Mouse (Mus musculus): ENCODE data around the gene Apaf1. TPM values are rescaled to one million over a fixed set of nuclear protein-coding genes. Genes with fewer than 3 reads are reported as not detected.

The Apaf1 gene
- total and polyA plus RNA-seq, 3 experiments = 16.0 to 27.3 (median 22.1) TPM

GRCm38 (mm10) chr10:91001421-91001820, 81.1 kb downstream of the Apaf1 start:
- Histone ChIP-seq H3K4me1 (ENCODE audit: control insufficient read depth in 1 of 2, insufficient read depth in 2 of 2) (peaks cover 0 to 9% of the 10 kb centered on the region in 2 experiments; a peak in 2 of 4 replicates), H3K36me3 (replicated peaks in 1 of 2; ENCODE audit: control insufficient read depth in 1 of 2, insufficient read depth in 1 of 2, low read length in 1 of 2) (peaks cover 33 to 59% of the 10 kb centered on the region in 2 experiments), H3K79me2 (replicated peaks; ENCODE audit: control insufficient read depth, extremely low read depth, insufficient read depth, poor library complexity, severe bottlenecking) (no peaks in the 10 kb centered on the region), H3K4me2 (ENCODE audit: insufficient read depth, low read depth, poor library complexity, severe bottlenecking) (no peak overlapping the region), H3K9me3 (replicated peaks; ENCODE audit: low read length) (no peaks in the 10 kb centered on the region), H3K27ac (ENCODE audit: insufficient read depth, low read depth) (no peak overlapping the region), H3K9ac (ENCODE audit: insufficient read depth, low read depth) (no peak overlapping the region), H3K4me3 (replicated peaks in 1 of 3; ENCODE audit: low read depth in 2 of 3, low read length in 2 of 3, poor library complexity in 1 of 3) (no peak overlapping the region), H3K27me3 (replicated peaks) (no peaks in the 10 kb centered on the region)
- dilution Hi-C loops (cut with MboI; ENCODE audit: extremely low pct_ligation_motif_present, extremely low pct_unique_long_range_greater_than_20kb, low sequenced_read_pairs) (no loop called here), in situ Hi-C loops (cut with MboI; ENCODE audit: low pct_ligation_motif_present, low pct_unique_long_range_greater_than_20kb, low sequenced_read_pairs) (no loop called here)
- TF ChIP-seq EP300 (IDR thresholded peaks at IDR 0.05; ENCODE audit: low read length) (no peak), CTCF (conservative IDR thresholded peaks at IDR 0.05 in 1 of 2, IDR thresholded peaks at IDR 0.05 in 1 of 2; ENCODE audit: low read depth in 2 of 2, low read length in 2 of 2) (no peak), MXI1 (IDR thresholded peaks at IDR 0.05; ENCODE audit: low read depth, low read length) (no peak), NELFE (IDR thresholded peaks at IDR 0.05; ENCODE audit: low read depth, low read length) (no peak), GABPA (IDR thresholded peaks at IDR 0.05; ENCODE audit: insufficient replicate concordance, low read depth, low read length) (no peak), CHD2 (IDR thresholded peaks at IDR 0.05; ENCODE audit: low read length) (no peak), KAT2A (IDR thresholded peaks at IDR 0.05; ENCODE audit: insufficient replicate concordance, low read length) (no peak), BHLHE40 (IDR thresholded peaks at IDR 0.05; ENCODE audit: low read depth, low read length) (no peak), ZC3H11A (IDR thresholded peaks at IDR 0.05; ENCODE audit: low read depth, low read length) (no peak), RCOR1 (conservative IDR thresholded peaks at IDR 0.05; ENCODE audit: low read depth, low read length) (no peak), ELF1 (IDR thresholded peaks at IDR 0.05; ENCODE audit: low read depth, low read length) (no peak), E2F4 (IDR thresholded peaks at IDR 0.05; ENCODE audit: insufficient replicate concordance, low read depth, low read length) (no peak), USF1 (IDR thresholded peaks at IDR 0.05; ENCODE audit: low read depth, low read length) (no peak), ZMIZ1 (IDR thresholded peaks at IDR 0.05; ENCODE audit: low read depth, low read length) (no peak), NRF1 (IDR thresholded peaks at IDR 0.05; ENCODE audit: low read depth, low read length) (no peak), USF2 (conservative IDR thresholded peaks at IDR 0.05; ENCODE audit: low read depth, low read length) (no peak), ZNF384 (IDR thresholded peaks at IDR 0.05; ENCODE audit: low read depth, low read length) (no peak)
- no peak for DNase-seq (ENCODE audit: extremely low read depth)

GRCm38 (mm10) chr10:90999899-91000298, 82.7 kb downstream of the Apaf1 start:
- H3K27ac ChIP-seq (ENCODE audit: insufficient read depth, low read depth) = no peak overlapping the region
- TF ChIP-seq CTCF (conservative IDR thresholded peaks at IDR 0.05 in 1 of 2, IDR thresholded peaks at IDR 0.05 in 1 of 2; ENCODE audit: low read depth in 2 of 2, low read length in 2 of 2) (no peak), MAZ (IDR thresholded peaks at IDR 0.05; ENCODE audit: low read depth, low read length) (no peak), E2F4 (IDR thresholded peaks at IDR 0.05; ENCODE audit: insufficient replicate concordance, low read depth, low read length) (no peak), BHLHE40 (IDR thresholded peaks at IDR 0.05; ENCODE audit: low read depth, low read length) (no peak), ETS1 (conservative IDR thresholded peaks at IDR 0.05; ENCODE audit: low read depth, low read length) (no peak)
- peaks cover 36 to 66% of the 10 kb centered on the region in 2 experiments for H3K36me3 ChIP-seq (replicated peaks in 1 of 2; ENCODE audit: control insufficient read depth in 1 of 2, insufficient read depth in 1 of 2, low read length in 1 of 2)
- no peaks in the 10 kb centered on the region for H3K9me3 ChIP-seq (replicated peaks; ENCODE audit: low read length)
- dilution Hi-C loops (cut with MboI; ENCODE audit: extremely low pct_ligation_motif_present, extremely low pct_unique_long_range_greater_than_20kb, low sequenced_read_pairs) = no loop called here
- no peaks in the 10 kb centered on the region for H3K79me2 ChIP-seq (replicated peaks; ENCODE audit: control insufficient read depth, extremely low read depth, insufficient read depth, poor library complexity, severe bottlenecking)
- H3K9ac ChIP-seq (ENCODE audit: insufficient read depth, low read depth) = no peak overlapping the region
- DNase-seq (ENCODE audit: extremely low read depth) = no peak
- in situ Hi-C loops (cut with MboI; ENCODE audit: low pct_ligation_motif_present, low pct_unique_long_range_greater_than_20kb, low sequenced_read_pairs) = no loop called here
- H3K27me3 ChIP-seq (replicated peaks) = no peaks in the 10 kb centered on the region
- H3K4me2 ChIP-seq (ENCODE audit: insufficient read depth, low read depth, poor library complexity, severe bottlenecking) = no peak overlapping the region
- H3K4me3 ChIP-seq (replicated peaks in 1 of 3; ENCODE audit: low read depth in 2 of 3, low read length in 2 of 3, poor library complexity in 1 of 3) = no peak overlapping the region
- peaks cover 0 to 5% of the 10 kb centered on the region in 2 experiments; a peak in 2 of 4 replicates for H3K4me1 ChIP-seq (ENCODE audit: control insufficient read depth in 1 of 2, insufficient read depth in 2 of 2)
